ENCODE assay signal across 21 mouse cellular contexts in the genomic region with DNA sequence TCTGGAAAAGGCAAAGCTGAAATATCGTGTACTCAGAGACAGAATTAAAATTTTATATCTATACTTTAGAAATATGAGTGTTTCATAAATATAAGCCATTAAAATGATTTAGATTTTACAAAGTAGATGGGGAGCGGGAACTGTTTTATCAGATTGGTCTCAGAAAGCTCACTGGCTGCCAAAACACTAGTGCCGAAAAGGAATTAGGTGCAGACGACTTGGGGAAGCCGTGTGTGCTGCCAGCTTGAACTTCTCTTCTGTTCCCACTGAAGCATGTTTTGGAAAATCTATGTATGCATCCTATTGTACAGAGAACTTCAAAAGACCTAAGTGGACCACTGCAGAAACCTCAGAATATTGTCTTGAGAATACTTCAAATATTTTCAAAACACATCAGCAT. TPM values are rescaled to one million over a fixed set of nuclear protein-coding genes. Genes with fewer than 3 reads are reported as not detected.
"Had no signal": no experiment of that assay in that cellular context is flagged by ENCODE, and none has a peak within 500 bp of the region (broad histone marks: within the 10 kb centered on the region; RNA-seq: fewer than 3 reads in every experiment).

No protein-coding gene starts in this region.

- H3K4me2 ChIP-seq: neural tube, embryonic 15.5 days; stomach, embryonic 15.5 days had no signal

- H3K36me3 ChIP-seq: neural tube, embryonic 15.5 days; stomach, embryonic 15.5 days had no signal

- H3K27me3 ChIP-seq: neural tube, embryonic 15.5 days; stomach, embryonic 15.5 days had no signal

- H3K9ac ChIP-seq: neural tube, embryonic 15.5 days; stomach, embryonic 15.5 days had no signal

- H3K27ac ChIP-seq: neural tube, embryonic 15.5 days; stomach, embryonic 15.5 days; stomach, postnatal 0 days had no signal

- DNase-seq: retina, postnatal 1 day; right cerebral cortex, adult 18-20 months; right cerebral cortex, postnatal 14 days; right cerebral cortex, postnatal 25 days; right cerebral cortex, postnatal 4 days; spleen, adult 18-20 months; thymus, adult 18-20 months; thymus, adult 2 months; thymus, postnatal 14 days; thymus, postnatal 25 days; thymus, postnatal 36 days; thymus, postnatal 4 days had no signal

- H3K4me3 ChIP-seq: neural tube, embryonic 15.5 days; stomach, embryonic 15.5 days had no signal

- H3K9me3 ChIP-seq: neural tube, embryonic 15.5 days; stomach, embryonic 15.5 days had no signal

- H3K4me1 ChIP-seq: neural tube, embryonic 15.5 days; stomach, embryonic 15.5 days had no signal

RNA-seq across cellular contexts. Expression of gene Hoxd1, which starts 45.7 kb away (rescaled TPM):
- polyA plus RNA-seq: small intestine, adult 2 months; spleen, adult 2 months; stomach, embryonic 14.5 days; stomach, embryonic 16.5 days; stomach, postnatal 0 days; testis, adult 2 months; thymus, postnatal 0 days had no signal
